Mouse (Mus musculus) ovary, adult 18-20 months (tissue): ENCODE measurements around the gene Slc26a8.
A peak's percentile ranks its signal among the peaks of the same experiment; 100 is the strongest.

Experiments
- DNase-seq: peaks from one replicate; pipeline ENCODE4 v3.0.0; 2022; ENCODE audit warnings: low spot score, mixed read lengths

Gene Slc26a8

DNA sequence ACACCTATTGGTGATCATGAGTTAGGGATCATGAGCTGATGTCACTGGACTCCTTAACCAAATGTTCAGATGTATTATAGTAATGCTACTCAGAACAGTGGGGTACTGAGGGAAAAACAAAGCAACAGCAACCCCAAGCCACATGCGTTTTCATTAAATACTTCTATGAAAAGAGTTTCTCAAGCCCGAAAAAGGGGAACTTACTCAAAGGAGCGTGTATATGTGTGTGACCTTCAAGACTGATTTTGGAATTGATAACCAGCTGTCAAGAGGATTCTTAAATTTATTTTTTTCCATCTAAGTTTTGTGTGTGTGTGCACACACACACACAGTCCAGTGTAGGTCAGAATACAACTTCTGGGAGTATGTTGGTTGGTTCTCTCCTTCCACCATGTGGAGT, 49.9 kb downstream of the Slc26a8 start:
- no peak for DNase-seq

DNA sequence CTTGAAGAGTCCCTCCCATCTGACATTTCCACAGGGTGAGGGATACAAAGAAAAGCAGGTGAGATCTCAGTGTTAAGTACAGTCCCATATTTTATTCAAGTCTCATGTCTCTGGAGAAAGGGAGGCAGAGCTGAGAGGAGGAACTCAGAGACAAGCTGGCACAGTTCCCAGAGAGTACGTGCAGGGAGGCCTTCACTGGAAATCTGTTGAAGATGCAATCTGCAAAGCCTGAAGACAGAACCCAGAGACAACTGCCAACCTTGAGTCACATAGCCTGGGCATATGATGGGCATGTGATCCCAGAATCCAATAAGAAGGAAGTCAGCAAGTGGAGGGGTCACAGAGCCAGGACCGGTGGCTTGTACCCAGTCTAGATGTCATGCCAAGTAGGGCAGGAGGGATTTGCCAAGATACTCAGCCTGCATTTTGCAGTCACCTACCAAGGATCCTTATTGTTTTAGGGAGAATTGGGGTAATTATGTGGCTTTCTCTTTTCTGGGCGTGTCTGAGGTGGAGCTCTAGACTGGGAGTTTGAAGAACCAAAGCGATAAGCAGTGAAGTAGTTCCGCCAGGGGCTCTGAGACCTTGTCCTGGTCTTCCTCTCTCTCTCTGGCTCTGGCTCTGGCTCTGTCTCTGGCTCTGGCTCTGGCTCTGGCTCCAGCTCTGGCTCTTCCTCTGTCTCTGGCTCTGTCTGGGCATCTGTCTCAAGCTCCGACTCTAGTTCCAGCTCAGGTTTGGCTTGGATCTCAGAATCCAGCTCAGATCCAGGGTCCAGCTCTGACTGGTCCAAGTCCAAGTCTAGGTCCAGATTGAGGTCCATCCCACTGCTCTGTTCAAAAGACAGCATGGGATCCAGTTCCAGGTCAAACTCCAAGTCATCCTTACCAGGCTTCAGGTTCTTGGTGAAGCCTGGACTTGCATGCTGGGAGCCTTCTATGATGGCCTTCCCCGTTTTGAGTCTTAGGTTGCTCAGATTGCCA, 52.0 kb downstream of the Slc26a8 start:
- DNase-seq = peak; percentile 23

DNA sequence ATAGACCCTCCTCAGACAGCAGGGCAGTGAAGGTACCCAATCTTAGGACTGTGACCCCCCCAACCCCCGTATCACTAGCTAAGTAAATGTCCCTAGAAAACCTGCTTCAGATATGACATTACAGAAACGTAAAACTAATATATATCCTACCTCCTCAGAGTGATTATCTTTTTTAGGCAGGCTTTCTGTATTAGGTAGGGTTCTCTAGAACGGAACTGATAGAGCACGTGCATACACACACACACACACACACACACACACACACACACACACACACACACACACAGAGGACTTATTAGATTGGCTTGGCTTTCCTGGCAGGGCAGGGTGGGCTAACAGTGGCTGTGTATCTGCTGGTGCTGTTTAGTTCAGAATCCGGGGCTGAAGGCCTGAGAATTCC, 54.2 kb downstream of the Slc26a8 start:
- no peak for DNase-seq

DNA sequence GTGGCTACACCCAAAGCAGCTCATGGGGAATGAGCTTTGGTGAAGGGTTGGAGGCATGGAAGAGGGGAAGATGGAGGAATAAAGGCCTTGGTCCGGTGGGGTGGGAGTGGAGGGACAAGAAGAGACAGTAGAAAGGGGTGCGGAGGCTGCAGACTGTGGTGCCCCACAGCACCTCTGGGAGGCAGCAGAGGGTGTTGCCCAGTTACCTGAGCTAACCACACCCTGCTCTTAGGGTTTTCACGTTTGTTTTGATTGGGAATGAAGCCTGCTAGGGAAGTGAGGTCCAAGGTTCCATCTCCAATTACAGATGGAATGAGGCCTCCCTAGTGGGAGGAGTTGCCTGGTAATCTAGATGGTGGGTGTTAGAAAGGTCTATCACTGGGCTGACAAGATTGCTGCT, 60.9 kb downstream of the Slc26a8 start:
- no peak for DNase-seq

DNA sequence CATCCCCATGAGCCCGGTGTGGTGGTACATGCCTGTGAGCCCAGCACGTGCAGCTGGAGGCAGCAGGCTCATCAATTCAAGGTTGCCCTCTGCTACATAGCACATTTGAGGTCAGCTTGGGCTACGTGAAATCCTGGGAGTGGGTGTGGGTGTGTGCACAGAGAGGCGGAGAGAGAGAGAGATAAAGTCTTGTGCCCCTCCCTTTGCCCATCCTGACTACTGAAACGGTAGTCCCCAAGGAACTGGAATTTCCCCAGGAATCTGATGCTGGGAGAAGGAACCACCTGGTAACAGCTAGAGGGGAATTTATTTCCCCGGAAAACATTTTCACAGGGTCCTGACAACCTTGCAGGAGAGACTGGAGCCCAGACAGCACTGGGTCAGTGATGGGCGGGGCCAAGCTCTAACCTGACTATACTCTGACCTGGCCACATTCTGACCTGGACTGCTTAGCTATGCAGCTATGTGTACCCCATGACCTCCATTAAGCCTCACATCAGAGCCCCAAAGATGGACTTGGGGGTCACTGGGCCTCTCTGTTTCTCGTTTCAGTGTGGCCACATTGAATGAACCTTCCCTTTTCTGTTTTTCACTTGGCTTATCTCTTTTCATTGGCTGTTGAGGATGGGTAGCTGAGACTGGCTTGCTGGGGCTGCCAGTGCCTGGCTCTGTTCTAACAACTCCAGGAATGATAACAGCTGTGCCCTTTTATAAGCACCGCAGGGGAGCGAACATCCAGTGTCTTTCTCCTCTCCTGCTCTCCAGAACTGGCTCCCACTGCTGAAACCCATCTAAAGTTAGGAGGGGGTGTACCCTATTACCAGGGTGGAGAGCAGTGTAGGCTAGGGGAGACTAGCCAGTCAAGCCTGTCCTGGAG, 61.5 kb downstream of the Slc26a8 start:
- no peak for DNase-seq

DNA sequence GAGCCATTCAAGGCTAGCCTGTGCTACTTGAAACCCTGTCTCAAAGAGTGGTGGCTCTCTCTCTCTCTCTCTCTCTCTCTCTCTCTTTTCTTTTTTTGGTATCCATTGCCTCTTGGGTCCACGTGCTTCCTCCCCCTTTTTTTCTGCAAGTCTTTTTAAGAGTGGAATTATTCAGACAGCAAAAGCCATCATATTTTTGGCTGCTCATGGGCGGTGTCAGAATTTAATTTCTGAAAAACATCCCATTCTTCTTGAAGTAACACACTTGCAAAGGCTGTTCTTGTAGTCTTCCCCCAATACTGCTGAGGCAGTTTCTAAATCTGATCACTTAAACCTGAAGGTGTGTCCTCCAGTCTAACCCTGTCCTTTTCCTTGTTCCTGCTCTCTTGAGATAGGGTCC, 63.1 kb downstream of the Slc26a8 start:
- no peak for DNase-seq

DNA sequence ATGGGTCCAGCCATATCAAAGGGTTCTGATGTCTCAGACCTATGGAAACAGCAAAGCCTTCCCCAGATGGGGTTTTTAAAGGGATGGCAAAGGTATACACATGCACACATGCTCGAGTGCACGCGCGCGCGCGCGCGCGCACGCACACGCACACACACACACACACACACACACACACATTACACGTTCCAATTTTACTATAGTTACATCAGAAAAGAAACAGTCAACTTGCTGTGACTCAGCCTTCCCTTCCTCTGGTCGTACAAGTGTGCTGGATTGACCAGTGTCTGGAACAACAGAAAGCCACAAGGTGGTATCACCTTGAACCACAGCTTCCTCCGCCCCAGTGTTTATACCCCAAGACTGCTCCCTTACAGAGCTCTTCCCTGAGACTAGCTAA, 64.7 kb downstream of the Slc26a8 start:
- no peak for DNase-seq

DNA sequence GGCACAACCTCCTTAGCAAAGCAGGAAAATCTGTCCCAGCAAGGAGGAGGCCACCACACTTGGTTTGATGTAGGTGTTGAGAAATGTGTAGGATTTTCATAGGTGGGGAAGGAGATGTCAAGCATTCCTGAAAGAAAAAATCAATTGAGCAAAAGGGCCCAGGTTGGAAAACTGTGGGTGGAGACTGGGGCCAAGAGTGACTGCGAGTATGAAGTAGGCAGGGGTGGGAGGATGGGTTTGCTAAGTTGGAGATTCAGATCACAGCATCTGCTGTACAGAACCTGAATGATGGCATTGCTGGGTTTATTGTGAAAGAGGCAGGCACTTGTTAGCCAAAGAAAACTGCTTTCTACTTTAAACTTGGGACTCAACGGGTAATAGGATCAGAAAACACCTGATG, 65.2 kb downstream of the Slc26a8 start:
- no peak for DNase-seq

DNA sequence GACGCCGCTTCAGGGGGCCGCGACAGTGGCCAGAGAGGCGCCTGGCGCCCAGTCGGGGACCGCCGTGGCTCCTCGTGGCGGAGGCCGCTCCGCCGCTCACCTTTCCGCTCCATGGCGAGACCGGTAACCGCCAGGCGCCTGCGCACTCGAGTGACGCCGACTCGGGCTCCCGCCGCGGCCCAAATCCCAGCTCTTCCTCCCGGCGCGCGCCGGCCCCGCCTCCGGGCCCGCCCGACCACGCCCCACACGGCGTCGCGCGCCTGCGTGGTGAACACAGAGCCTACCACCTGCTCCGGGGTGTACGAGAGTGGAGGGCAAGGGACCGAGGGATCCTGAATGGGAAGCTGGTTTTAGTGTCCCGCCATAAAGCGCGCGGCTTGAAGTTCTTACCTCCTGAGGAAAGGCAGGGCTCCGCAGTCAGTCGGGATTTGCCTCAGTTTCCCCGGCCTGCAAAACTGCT, 67.7 kb downstream of the Slc26a8 start, which contains the start of gene Srpk1:
Gene Srpk1 (minus strand): TSS at position 410 of the 460 bp plus-strand sequence.
- DNase-seq = peak; percentile 86

DNA sequence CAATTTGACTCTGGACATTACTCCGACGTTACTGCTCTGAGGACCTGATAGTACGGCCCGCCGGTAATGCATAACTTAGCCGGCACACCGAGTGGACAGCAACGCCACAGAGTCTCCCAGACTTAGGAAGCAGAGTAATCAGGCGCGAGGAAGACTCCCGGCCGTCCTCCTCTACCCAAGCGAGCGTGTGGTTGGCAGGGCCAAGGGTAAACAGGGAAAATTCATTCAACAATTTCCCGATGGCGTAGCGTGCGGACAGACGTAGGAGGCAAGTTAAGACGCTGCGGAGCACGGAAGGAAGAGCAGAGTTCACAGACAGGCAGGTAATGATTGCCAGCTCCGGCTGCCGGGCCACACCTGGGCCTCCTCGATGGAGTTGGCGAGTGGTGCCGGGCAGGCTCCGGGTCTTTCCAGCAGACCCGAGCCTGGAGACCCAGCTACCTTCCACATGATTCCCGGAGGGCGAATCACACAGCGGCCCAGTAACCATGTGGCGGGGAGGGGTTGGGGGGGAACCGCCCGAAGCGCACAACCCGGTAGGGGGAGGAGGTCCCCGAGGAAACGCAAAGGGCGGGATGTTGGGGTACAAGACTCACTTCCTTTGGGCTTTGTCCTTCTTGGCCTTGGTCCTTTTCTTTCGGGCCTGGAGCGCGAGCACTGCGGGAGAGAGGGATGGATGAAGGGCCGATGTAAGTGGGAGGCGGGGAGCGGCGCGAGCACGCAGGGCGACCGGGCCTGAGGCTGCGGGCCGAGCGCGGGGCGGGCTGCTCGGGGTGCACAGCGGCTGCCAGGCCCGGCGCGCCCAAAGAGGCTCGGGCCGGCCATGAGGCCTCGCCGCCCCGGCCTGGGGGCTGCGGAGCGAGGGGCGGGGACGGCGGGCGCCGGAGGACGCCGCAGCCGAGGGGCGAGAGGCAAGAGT, 68.4 kb downstream of the Slc26a8 start:
- peak; percentile 11 for DNase-seq

DNA sequence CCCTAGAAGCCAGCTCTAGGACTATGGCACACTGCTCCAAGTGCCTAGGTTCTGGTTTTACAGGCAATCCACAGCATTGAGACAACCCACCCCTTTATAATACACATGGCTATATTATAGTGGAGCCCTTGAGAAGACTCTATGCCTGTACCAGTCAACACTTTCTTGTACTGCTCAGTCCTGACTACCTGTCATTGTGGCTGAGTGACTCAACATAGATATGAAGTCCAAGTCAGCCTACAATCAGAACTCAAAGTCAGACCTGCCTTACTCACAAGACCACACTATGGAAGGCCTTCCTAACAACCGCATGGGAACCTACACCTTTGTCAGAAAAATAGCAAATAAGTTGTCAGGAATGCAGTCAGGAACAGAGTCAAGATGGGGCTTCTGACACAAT, 71.3 kb downstream of the Slc26a8 start:
- DNase-seq = no peak

DNA sequence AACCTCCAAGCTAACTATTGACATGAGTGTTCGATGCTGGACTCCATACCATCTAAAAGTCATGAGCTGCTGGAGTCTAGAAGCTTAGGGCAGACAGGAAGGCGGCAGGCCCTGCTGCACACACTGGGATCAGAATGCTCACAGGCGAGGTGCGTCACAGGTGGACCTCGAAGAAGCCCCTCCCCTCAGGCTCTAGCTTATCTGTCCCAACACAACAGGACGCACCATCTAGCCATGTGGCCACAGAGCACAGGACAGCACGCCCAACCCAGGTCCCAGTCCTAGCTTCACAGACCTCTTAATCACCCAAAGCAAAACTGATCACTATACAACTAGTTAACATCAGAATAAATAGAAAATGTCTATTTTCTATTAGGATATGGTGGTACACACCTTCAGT, 71.9 kb downstream of the Slc26a8 start:
- no peak for DNase-seq

DNA sequence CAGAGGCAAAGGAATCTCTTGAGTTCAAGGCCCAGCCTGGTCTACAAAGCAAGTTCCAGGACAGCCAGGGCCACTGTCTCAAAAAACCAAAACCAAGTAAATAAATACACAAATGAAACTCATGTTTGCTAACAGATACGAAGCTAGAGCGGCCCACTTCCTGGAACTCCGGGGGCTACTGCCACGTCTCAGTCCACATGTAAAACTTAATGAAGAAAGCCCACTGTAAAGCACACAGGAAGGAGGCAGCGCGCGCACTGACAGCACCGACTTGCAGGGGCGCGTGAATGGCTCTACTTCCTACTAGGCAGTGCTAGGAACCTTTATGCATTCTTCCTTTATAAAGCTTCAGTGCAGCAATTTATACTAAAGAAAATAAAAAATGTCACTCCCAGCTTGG, 72.4 kb downstream of the Slc26a8 start:
- no peak for DNase-seq

DNA sequence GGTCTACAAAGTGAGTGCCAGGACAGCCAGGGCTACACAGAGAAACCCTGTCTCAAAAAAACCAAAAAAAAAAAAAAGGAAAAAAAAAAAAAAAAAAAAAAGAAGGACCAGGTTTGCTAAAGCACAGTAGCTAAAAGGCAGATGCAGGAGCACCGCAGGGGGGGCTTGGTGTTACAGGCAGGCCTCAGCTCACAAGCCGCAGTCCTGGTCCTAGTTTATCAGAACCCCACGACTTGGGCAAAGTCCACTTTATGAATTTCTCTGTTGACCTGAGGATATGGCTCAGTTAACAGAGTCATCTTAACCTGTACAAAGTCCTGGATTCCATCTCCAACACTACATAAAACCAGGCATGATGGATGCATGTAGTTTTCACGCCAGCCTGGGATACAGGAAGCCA, 74.7 kb downstream of the Slc26a8 start:
- DNase-seq = no peak

DNA sequence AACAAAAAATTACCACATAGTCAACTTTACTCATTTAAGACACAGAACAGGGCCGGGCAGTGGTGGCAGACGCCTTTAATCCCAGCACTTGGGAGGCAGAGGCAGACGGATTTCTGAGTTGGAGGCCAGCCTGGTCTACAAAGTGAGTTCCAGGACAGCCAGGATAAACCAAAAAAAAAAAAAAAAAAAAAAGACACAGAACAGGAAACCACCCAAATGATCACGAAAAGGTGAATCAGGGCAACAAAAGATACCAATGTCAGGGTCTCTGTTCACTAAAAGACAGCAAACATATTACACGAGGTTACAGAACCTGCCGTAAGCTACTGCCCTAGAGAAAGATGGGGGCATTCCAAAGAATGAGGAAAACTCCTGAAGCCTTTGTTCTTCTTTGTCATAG, 76.9 kb downstream of the Slc26a8 start:
- no peak for DNase-seq

DNA sequence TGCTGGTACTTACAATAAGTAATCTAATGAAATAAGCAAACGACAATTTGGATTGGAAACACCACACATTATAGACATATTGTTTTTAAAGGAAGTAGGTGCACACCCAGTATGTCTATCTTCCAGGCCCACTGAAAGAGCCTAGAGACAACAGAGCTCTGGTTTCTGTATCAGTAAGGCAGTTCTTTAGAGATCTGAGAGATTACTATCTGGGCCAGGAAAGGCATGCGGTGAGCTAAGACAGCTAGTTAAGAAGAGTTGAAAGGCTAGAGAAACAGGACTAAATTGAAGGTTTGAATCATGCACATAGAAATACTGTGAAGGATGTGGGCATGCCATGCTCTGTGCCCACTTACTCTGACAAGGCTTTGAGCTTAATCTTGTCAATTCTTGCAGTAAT, 77.4 kb downstream of the Slc26a8 start:
- DNase-seq = no peak

DNA sequence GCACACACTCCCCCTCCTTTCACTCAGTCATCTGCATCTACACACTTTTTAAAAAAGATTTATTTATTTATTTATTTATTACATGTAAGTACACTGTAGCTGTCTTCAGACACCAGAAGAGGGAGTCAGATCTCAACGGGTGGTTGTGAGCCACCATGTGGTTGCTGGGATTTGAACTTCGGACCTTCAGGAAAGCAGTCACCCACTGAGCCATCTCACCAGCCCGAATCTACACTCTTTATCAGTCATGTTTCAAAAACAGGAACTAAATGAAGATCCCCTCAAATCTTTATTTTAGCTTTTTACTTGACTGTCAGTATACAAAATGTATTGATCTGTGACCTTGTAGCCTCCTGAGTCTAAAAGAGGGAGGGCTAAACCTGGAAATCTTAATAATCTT, 80.5 kb downstream of the Slc26a8 start:
- no peak for DNase-seq

DNA sequence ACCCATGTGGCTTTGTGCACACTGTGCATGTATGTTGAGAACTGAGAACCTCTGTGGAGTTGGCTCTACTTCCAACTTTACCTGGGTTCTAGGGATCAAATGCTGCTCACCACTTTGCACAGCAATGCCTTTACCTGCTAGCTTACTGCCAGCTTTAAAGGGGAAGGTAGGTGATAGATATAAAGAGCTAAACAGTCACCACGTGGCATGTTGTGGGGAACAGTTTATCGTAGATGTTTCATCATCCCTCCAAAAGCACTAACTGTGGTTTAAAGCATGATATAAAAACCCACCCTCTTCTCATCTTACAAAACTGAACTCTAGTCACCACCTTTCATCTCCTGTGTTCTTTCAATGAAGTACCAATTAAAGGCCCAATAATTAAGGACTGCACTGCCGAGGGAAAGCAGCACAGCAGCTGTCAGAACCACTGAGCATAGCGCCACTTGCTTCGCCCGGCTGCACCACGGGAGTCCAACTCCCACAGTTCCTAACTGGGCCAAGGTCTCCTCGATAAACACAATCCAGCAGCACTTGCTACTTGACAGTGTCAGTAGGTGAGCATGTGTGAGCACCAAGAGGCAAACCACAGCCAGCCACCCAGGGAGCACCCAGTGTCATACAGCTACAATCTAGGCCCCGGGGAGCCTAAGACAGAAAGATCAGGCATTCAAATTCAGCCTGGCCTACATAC, 88.3 kb downstream of the Slc26a8 start:
- DNase-seq = peak; percentile 27

DNA sequence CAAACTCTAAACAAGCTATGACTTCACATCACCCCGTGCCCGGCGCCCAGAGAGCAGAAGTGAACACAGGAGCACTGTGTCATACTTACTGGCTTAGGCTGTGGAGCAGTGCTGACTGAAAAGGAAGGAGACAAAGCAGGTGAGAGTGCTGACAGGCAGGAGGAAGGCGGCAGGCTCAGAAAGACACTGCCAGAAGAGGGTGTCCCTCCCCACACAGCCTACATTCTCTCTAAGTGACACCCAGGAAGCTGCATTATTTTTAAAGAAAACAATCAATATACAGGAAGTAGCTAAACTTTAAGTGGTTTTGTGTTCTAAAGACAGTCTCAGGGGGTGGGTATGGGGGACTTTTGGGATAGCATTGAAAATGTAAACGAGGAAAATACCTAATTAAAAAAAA, 89.3 kb downstream of the Slc26a8 start:
- no peak for DNase-seq

DNA sequence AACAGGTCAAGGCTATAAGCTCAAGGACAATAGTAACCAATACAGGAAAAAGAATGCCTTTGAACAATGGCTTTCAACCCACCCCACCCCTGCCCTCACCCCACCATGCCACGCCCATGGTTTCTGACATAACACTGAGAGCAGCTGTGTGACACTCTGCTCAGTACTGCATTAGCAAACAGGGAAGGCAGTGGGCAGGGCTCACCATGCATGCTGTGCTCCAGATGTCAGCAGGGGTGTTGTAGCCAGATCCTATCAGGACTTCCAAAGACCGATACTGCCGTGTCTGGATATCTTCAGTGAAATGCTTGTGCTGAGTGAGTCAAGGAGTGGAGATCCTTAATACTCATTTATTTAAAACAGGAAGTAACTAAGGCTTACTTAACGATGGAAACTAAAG, 96.1 kb downstream of the Slc26a8 start:
- DNase-seq = no peak

DNA sequence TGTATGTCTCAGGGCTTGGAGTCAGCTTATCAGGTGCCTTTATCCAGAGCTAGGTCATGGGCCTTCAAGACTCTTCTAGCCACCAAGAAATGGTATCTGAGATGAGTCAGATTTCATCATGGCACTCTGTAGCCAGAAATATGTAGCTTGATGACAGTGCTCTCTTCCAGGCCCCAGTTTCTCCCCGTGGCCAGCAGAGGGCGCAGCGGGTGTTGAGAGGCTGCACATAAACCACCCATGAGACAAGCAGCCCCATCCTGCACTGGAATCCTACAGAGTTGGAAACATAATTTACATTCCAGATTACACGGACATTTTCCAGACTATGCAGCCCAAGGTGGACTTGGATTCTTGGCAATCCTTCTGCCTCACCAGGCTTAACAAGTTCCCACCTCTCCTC, 97.0 kb downstream of the Slc26a8 start:
- peak; percentile 45 for DNase-seq
